Mouse (Mus musculus): ENCODE measurements around the gene Slc46a2.

Slc46a2 gene

DNA sequence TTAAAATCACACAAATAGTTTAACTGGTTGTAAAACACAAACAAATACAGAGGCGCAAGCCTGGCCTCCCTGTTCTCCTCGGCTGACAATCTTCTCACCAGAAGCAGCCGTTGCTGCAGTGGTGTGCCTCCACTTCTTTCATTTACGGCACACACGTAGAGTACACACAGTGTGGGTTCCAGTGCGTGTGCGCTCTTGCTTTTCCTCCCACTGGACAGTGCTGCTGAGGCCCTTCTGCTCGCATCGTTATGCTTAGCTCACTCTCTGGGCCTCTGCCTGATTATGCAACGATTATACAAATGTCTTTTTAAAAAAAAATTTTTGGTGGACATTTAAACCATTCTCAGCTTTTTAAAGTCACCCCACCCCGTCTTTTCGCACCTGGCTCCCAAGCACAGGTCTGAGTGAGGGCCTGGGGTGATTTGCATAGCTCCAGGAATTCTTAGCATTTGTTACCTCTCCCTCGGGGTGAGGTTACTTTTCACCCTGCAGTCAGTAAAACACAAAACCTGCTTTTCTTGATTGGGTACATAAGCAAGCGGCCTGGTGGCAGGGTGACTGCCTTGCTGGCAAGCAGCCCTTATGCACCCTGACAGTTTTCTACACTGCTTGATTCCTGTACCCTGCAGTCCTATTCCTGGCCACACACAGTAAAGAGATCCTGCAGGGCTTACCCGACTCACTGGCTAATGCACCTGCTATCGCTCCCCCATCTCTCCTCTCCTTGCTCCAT lies 55.0 kb downstream of the Slc46a2 start:
- no peak for DNase-seq (ENCODE audit: low spot score)
